Mouse (Mus musculus) erythroblast, embryonic 14.5 days (primary cell): ENCODE data around the gene Mdm1. TPM values are rescaled to one million over a fixed set of nuclear protein-coding genes. Genes with fewer than 3 reads are reported as not detected.

Experiments used
- H3K27me3 ChIP-seq: 2 replicates; pipeline ENCODE4 v1.6.1; 2012; ENCODE audit warnings: inconsistent platforms; ENCODE audit not compliant: control insufficient read depth
- H3K36me3 ChIP-seq: 2 replicates; pipeline ENCODE4 v1.6.1; 2012; ENCODE audit warnings: mild to moderate bottlenecking, inconsistent platforms; ENCODE audit not compliant: control insufficient read depth
- H3K4me1 ChIP-seq: 2 replicates; pipeline ENCODE4 v1.6.1; 2012; ENCODE audit warnings: inconsistent platforms; ENCODE audit not compliant: control insufficient read depth
- H3K4me3 ChIP-seq: replicated peaks from 2 replicates; pipeline ENCODE3; 2012; ENCODE audit warnings: moderate library complexity, mild to moderate bottlenecking, inconsistent platforms
- H3K9me3 ChIP-seq: 2 replicates; pipeline ENCODE4 v1.6.1; 2012; ENCODE audit warnings: low read length, inconsistent platforms, mixed read lengths; ENCODE audit not compliant: control insufficient read depth
- GATA1 ChIP-seq: IDR thresholded peaks from 2 replicates; pipeline ENCODE4 v1.6.1; 2012; ENCODE audit warnings: low read length, inconsistent platforms, mixed read lengths
- TAL1 ChIP-seq: IDR thresholded peaks from 3 replicates; pipeline ENCODE4 v1.6.1; 2012; ENCODE audit warnings: low read length, inconsistent platforms, mixed read lengths
- polyA plus RNA-seq: library from polyadenylated mRNA; stranded (reverse); fragments of >175 nt; gene quantifications from 2 replicates; pipeline ENCODE4 v1.2.3, GENCODE M21; 2012

Mdm1 gene
- polyA plus RNA-seq, 1 experiment: 2.1 TPM

DNA sequence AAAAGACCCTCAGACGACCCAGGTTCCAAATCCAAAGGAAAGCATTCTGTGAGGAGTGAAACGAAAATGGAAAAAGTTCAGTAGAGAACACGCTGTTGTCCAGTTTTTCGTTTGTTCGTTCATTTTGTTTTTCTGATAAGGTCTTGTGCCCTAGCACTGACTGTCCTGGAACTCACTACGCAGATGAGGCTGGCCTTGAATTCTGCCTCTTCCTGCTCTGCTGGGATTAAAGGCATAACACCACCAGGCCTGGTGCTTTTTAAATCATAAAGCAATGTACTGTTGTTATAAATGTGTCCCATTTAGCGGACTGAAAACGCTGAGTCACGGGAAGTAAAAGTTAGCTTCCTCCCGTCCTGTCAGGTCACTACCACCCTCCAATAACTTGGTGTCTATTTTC, 37.7 kb upstream of the Mdm1 start:
- no peak for TF ChIP-seq GATA1
- Histone ChIP-seq H3K27me3 (peaks cover 2% of the 10 kb centered on the region; the same call in 1 of the 2 replicates), H3K36me3 (no peaks in the 10 kb centered on the region), H3K4me3 (no peak overlapping the region), H3K4me1 (peaks cover 6% of the 10 kb centered on the region), H3K9me3 (no peaks in the 10 kb centered on the region)

DNA sequence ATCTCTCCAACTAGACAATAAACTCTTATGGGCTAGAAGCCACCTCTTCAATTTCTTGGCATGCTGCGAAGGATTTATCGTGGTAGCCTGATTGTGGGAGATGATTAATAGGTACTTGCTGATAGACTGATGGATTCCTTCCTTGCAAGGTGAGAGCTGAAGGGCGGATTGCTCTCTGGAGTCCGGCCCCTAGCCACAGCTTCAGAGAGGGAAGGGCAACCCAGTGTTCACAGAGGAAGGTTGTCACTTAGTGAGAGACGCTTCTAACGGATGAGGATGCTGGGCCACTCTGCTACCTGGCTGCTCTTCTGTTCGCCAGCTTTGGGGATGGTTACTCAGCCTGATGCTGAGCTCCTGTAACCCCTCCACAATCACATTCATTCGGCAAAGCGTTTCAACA, 34.6 kb upstream of the Mdm1 start:
- Histone ChIP-seq H3K36me3 (no peaks in the 10 kb centered on the region), H3K4me3 (no peak overlapping the region), H3K4me1 (peaks cover 6% of the 10 kb centered on the region), H3K27me3 (peaks cover 2% of the 10 kb centered on the region; the same call in 1 of the 2 replicates), H3K9me3 (no peaks in the 10 kb centered on the region)
- no peak for TF ChIP-seq TAL1
- TF ChIP-seq GATA1: no peak

DNA sequence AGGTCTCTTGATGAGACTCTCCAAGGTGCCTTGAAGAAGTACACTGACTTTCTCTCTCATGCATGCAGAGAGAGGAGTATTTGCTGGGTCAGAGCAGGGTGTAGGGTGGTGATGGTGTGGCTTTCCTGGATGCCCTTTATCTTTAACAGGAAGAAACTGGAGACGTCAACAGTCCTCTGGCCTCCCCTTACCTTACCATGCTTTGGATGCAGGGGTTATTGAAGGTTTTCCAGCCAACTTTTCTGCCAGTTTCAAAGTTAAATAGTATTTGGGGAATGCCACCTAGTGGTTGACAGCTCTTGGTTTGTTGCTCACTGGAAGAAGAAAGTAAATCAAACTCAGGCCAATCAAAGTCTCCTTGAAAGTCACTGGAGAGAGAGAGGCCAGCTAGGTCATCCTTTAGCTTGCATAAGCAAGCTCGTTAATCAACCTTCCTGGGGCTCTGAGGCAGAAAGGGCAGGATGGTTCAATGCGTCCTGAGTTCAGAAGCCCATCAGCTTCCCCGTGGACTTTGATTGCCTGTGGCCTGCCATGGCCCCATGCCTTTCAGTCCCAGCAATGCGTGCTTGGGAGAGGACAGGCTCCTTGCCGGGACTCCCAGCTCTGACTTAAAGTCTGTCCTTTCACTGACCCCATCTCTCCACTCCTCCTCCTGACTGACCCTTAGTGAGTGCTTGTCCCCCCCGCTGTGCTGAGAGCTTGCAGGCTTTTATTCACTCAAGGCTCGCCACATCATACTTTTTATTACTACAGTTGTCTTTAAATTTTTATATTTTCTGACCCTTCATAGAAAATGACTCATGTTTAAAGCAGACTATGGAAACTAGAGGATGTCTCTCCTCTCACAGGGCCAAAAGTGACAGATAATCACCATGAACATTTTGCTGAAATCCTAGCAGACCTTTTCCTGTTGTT, 31.3 kb upstream of the Mdm1 start:
- Histone ChIP-seq H3K4me1 (no peaks in the 10 kb centered on the region), H3K4me3 (no peak overlapping the region), H3K36me3 (no peaks in the 10 kb centered on the region), H3K9me3 (no peaks in the 10 kb centered on the region), H3K27me3 (no peaks in the 10 kb centered on the region)
- TF ChIP-seq TAL1 (no peak), GATA1 (no peak)

DNA sequence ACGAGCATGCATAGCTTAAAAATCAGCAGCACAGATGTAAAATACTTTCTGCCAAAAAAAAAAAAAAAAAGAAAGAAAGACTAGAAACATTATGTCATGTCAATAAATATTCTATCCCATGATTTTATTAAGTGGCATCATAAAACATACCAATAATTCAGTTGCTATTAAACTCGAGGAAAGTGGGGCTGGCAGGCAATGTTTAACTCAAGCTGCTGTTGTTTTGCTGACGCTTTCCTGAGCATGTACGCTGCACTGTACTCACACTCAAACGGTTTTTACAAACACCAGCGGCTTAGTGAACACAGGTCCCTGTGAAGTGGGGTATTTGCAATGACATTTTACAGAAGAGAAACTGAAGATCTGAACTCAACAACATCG, 30.7 kb upstream of the Mdm1 start:
- Histone ChIP-seq H3K4me1 (no peaks in the 10 kb centered on the region), H3K27me3 (no peaks in the 10 kb centered on the region), H3K36me3 (no peaks in the 10 kb centered on the region), H3K9me3 (no peaks in the 10 kb centered on the region), H3K4me3 (no peak overlapping the region)
- TF ChIP-seq GATA1 (no peak), TAL1 (no peak)

DNA sequence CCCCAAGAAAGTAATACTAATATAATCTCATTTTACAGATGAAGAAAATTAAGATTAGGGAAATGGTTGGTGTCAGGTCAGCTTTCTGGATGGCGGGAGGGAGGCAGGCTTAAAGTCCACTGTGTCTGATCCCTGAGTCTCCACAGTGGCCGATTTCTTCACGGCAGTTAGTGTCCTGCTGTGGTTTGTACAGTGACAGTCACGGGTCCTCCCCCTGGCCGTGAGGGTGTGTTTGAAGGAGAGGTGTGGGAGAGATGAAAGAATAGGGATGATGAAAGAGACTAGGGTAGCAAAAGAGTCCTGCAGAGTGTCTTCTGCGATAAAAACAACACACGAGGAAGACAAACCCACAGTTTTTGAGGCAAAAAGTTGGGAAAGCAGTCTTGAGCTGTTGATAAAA, 30.0 kb upstream of the Mdm1 start:
- Histone ChIP-seq H3K4me1 (no peaks in the 10 kb centered on the region), H3K36me3 (no peaks in the 10 kb centered on the region), H3K4me3 (no peak overlapping the region), H3K27me3 (no peaks in the 10 kb centered on the region), H3K9me3 (no peaks in the 10 kb centered on the region)
- TF ChIP-seq TAL1 (no peak), GATA1 (no peak)

DNA sequence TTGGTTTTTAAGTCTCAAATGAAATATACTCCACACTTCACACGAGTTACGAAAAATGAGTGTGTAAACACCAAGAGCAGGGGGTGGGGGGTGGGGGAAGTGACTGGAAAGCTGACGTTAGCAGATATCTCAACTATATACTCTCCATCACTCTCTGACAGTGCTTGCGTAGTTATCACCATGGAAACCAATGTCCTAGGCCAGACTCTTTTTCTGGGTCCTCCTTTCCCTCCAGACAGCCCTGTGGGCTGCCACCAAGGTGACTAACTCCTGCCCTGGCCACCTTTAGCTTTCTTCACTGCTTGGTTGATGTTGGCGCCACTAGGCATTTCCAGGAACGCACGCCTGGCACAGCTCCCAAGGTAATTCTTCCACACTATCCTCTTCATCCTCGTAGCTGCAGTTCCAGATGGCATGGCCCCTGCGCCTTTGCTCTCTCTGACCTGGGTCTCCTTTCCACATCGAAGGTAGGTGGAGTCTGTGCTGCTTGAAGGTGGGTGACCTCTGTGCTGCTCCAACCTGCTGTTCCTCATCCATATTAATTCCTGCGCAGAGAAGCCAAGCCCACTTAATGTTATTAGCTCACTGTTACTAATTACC, 29.2 kb upstream of the Mdm1 start:
- no peaks in the 10 kb centered on the region for H3K36me3 ChIP-seq
- H3K4me3 ChIP-seq: no peak overlapping the region
- H3K4me1 ChIP-seq: no peaks in the 10 kb centered on the region

DNA sequence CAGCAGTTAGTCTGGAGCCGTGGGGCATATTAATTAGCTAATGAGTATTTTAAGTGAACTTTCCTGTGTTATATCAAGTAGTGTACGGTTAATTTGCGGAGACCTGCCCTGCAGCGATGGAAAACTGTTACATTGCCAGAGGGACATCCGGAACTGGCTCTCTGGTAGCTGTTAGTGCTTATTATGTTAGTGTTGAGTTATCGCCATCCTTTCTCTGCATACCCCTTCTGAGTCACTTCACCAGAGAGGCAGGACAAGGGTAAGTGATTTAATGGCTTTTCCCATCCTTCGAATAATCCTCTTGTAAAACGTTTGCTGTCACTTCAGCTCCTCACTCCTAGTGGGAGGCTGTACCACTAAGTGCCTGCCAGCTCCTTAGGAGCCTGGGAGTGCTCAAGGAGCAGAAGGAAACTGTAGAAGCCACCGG, 28.3 kb upstream of the Mdm1 start:
- TF ChIP-seq TAL1: no peak
- TF ChIP-seq GATA1: no peak
- Histone ChIP-seq H3K9me3 (no peaks in the 10 kb centered on the region), H3K27me3 (no peaks in the 10 kb centered on the region), H3K4me1 (no peaks in the 10 kb centered on the region), H3K36me3 (no peaks in the 10 kb centered on the region), H3K4me3 (no peak overlapping the region)

More for the DNA sequence above, 29.2 kb upstream of the Mdm1 start:
- Histone ChIP-seq H3K9me3 (no peaks in the 10 kb centered on the region), H3K27me3 (no peaks in the 10 kb centered on the region)
- no peak for TF ChIP-seq GATA1
- TF ChIP-seq TAL1: no peak

DNA sequence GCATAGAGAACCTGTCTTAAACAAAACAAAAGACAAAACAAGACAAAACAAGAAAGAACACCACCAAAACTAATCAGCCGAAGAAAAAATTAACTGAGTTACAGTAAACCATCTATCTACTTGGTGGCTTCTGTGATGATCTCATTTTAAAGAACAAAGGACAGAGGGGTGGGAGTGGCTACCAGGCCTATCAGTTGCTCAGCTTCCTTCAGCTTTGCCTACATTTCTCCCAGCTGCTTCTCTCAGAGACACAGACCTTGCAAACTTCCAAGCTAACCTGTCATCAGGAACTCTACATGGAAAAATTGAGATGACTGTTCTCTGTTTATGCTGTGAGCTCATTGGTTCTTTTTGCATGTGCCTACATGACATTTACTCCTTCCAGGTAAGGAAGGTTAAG, 27.3 kb upstream of the Mdm1 start:
- TF ChIP-seq TAL1 (no peak), GATA1 (no peak)
- H3K27me3 ChIP-seq: no peaks in the 10 kb centered on the region
- H3K36me3 ChIP-seq: no peaks in the 10 kb centered on the region
- no peak overlapping the region for H3K4me3 ChIP-seq
- no peaks in the 10 kb centered on the region for H3K4me1 ChIP-seq
- no peaks in the 10 kb centered on the region for H3K9me3 ChIP-seq

DNA sequence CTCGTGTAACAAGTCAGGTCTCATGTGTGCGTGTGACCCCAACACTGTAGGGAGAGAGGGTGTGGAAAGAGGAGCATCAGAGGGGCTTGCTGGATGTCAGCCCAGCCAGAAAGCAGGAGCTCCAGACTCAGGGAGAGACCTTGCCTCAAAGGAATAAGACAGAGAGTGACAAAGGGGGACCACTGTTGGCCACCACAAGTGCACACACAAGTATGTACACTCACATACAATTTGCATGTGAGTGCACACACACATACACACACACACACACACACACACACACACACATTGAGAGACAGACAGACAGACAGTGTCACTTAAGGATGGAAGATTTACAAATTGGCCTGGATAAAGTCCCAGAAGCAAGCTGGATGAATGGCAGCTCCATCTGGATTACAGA, 25.2 kb upstream of the Mdm1 start:
- H3K4me1 ChIP-seq: no peaks in the 10 kb centered on the region
- 0 out of 2 replicates have a peak, but pooled peaks cover 2% of the 10 kb centered on the region for H3K27me3 ChIP-seq
- TF ChIP-seq TAL1: no peak
- no peak for TF ChIP-seq GATA1
- no peak overlapping the region for H3K4me3 ChIP-seq
- H3K9me3 ChIP-seq: no peaks in the 10 kb centered on the region
- H3K36me3 ChIP-seq: no peaks in the 10 kb centered on the region
